Mouse (Mus musculus): ENCODE data around the gene Sox10.

The Sox10 gene

DNA sequence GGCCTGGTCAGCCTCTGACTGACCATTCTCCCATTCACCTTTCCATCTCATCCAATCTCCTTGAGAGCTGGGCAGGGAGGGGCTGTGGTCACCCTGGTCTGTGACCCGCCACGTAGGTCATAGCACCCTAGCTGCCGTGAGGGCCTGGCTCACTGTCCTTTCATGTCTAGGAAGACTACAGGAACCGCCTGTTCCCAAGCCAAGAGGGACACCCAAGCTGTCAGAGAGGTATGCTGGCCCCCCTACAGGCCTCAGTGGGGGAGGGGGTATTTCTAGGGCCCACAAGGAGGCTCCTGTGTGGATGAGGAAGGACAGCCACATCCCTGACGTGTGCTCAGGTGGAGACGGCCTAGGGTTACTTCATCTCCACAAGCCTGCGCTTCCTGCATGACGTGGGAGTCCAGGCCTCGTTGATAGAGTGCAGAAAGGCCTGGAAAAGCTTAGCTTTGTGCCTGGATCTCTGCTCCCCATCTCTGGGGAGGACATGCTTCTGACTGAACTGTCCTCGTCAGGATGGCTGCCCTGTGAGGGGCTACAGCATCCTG is 40.6 kb downstream of the Sox10 start:
- DNase-seq (ENCODE audit: low spot score in 2 of 2): no peak

- DNase-seq (ENCODE audit: low spot score in 2 of 2): no peak
Measured at GRCm38 (mm10) chr15:79123751-79124150, 41.3 kb downstream of the Sox10 start.

- DNase-seq (ENCODE audit: low spot score in 2 of 2): no peak
Measured at GRCm38 (mm10) chr15:79122546-79122945, 42.5 kb downstream of the Sox10 start.

GRCm38 (mm10) chr15:79122119-79122518 is 42.9 kb downstream of the Sox10 start:
- no peak for DNase-seq (ENCODE audit: low spot score in 2 of 2)

DNA sequence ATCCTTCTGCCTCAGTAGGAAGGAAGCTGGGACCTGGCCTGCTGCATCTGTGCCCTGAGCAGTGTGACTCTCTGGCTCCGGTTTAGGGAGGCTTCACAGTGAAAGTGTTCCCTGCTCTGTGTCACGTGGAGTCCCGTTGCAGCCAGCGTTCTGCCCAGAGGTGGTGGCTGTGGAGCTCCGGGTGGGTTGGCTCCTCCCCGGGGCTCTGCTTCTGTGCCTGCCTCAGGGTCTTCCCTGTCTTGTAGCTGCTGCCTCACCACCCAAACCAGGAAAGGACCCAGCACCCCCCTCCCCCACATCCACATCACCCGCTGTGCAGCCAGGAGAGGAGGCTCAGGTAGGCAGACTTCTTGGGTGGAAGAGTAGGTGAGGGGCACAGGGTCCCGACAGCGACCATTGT is 45.5 kb downstream of the Sox10 start:
- no peak for DNase-seq (ENCODE audit: low spot score in 2 of 2)

DNA sequence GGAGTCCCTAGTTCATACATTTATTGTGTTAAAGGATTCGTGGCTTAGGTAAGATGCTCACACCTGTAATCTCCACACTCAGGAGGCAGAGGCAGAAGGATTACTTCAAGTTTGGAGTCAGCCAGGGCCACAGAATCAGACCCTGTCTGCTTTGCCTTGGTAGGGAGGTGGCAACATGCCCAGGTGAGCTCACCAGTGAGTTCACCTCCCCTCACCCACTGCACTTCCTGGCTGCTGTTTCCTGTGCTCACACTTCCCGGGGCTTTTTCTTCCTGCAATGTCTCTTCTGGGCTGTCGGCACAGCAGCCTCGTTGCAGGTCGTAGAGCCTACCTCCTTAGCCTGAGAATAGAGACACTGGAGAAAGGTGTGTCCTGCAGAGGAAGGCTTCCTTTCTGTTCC is 49.8 kb downstream of the Sox10 start:
- no peak for DNase-seq (ENCODE audit: low spot score in 2 of 2)

- no peak for DNase-seq (ENCODE audit: low spot score in 2 of 2)
Measured at GRCm38 (mm10) chr15:79111774-79112173, 53.3 kb downstream of the Sox10 start.

DNA sequence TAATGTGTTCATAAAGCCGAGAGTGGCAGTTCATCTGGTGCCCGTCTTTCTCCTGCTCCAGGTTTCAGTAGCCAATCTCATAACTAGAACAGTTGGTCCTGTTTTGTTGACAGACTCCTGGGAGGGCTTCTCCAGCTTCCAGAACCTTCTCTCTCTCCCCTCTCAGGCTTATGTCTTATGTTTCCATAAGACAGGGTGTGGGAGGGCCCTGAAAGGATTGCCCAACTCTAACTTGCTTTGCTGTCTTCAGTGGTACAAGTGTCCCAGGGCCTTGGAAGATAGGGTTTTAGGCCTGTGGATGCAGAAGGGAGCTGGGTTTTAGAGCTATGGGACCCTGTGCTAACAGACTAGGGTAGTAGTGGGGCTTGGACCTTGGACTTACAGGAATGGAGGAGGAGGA is 54.5 kb downstream of the Sox10 start:
- no peak for DNase-seq (ENCODE audit: low spot score in 2 of 2)

- DNase-seq (ENCODE audit: low spot score in 2 of 2): no peak
Measured at GRCm38 (mm10) chr15:79110031-79110430, 55.0 kb downstream of the Sox10 start.

DNA sequence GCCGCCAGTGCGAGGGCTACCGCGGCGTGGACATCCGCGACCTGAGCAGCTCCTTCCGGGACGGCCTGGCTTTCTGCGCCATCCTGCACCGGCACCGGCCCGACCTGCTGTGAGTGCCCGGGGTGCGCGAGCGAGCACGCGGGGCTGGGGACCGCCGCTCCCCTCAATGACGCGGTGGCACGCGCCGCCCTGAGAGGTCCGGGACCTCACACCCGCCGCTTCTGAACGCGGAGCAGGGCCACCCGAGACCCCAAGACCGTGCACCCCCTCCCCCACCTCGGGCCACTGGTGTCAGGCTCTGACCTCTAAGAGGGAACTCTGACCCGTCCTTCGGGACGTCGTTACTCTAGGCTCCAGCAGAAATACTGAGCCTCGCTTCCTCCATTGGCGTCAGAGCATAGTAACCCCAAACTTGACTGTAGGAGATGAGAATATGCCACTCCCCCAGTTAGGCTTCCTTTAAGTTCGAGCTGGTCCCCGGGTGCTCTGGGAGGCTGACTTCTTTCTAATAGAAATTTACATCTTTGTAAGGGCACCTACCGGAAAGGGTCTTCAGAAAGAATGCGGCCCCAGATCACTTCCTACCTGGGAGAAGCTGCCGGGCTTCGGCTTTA is 55.6 kb downstream of the Sox10 start:
- no peak for DNase-seq (ENCODE audit: low spot score in 2 of 2)

DNA sequence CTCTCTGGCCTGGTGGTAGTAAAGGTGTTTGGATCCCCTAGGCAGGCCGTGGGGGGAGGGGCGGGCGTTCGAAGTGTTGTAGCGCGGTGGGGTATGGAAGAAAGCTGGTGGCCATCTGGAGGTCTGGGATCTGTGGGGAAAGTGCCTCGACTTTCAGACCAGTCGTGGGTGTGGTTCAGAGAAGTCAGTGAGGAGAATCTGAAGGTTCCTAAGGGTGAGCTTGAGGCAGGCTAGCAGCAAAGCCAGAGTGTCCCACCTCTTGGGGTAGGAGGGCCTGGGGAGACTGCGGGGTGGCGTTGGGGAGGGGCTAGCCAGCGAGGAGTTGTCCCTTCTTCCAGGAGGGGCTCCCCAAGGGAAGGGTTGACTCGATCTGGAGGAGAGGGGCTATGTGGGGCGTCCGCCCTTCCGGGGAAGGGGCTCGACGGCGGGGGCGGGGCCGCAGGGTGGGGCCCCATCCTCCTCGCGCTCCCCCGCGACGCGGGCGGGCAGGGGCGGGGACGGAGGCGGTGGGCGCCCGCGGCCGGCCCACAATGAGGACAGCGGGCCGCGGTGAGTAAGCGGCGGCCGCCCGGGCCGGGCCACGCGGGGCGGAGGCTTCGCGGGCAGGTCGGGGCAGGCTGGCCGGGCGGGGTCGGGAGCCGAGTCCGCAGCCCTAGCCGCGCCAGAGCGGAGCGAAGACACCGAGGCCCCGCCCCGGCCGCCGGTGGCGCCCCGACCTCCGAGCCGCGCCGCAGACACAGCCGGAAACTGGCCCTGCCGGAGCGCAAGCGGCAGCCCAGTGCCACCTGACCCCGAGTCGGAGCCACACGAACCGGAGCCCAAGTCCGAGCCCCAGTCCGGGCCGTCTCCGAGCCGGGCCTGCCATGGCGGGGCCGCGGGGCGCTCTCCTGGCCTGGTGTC is 56.4 kb downstream of the Sox10 start, which contains the start of gene Micall1:
Gene Micall1, plus strand, starts transcription at position 478 of the 900 bp plus-strand sequence.
- DNase-seq (ENCODE audit: low spot score in 2 of 2): peak in 1 of 2 experiments; percentile 21

DNA sequence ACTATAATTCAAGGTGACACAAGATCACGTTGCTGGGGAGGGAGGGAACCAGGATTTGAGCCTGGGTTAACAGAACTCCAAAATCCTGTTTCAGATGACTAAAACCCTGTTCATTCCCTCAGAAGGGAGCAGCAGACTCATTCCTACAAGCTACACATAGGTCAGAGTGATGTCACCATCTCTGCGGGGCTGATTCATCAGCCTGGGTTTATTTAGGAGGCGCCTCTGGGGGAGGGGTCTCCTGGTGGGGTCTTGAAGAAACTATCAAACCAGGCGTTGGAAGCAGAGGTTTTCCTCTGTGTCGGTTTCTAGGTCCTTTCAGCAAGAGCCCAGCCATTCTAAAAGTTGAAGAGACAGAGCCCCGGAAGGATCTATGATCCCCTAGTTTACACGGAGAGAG is 57.1 kb downstream of the Sox10 start:
- no peak for DNase-seq (ENCODE audit: low spot score in 2 of 2)

DNA sequence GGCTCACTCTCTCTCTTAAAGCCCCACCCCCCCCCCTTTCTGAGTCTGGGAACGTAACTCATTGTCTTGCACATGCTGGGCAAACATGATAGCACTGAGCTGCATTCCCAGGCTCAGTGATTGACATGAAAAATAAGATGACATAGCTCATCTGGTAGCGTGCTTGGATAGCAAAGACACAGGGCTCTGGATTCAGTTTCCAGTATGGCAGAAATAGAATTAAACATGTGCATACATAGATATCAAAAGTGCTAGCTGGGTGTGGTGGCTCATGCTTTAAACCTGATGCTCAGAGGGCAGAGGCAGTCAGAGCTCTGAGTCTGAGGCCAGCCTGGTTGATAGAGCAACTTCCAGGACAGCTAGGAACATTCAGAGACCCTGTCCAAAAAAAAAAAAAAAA is 59.2 kb downstream of the Sox10 start:
- no peak for DNase-seq (ENCODE audit: low spot score in 2 of 2)
